In genomic region chr16:91946261-91946660, GRCm38 (mm10) we compare ENCODE assay signal across 15 mouse cellular contexts.
"Had no signal": no experiment of that assay in that cellular context is flagged by ENCODE, and none has a peak within 500 bp of the region (broad histone marks: within the 10 kb centered on the region; RNA-seq: fewer than 3 reads in every experiment).

No protein-coding gene starts in this region.

- ATAC-seq: liver, postnatal 0 days; lung, postnatal 0 days; midbrain, embryonic 13.5 days had no signal

- H3K4me2 ChIP-seq: kidney, embryonic 15.5 days; limb, embryonic 12.5 days; limb, embryonic 15.5 days; liver, embryonic 11.5 days; lung, embryonic 14.5 days; midbrain, embryonic 13.5 days had no signal

- H3K9ac ChIP-seq: kidney, embryonic 15.5 days; limb, embryonic 12.5 days; limb, embryonic 15.5 days; liver, embryonic 14.5 days; liver, postnatal 0 days; lung, embryonic 14.5 days; midbrain, embryonic 13.5 days had no signal

- H3K9me3 ChIP-seq: kidney, embryonic 15.5 days; limb, embryonic 12.5 days; limb, embryonic 15.5 days; midbrain, embryonic 13.5 days had no signal

- H3K4me3 ChIP-seq: kidney, embryonic 15.5 days; limb, embryonic 12.5 days; limb, embryonic 15.5 days; midbrain, embryonic 13.5 days had no signal

- H3K36me3 ChIP-seq: kidney, embryonic 15.5 days; limb, embryonic 12.5 days; limb, embryonic 15.5 days; midbrain, embryonic 13.5 days had no signal

- H3K27me3 ChIP-seq: kidney, embryonic 15.5 days; limb, embryonic 12.5 days; limb, embryonic 15.5 days; midbrain, embryonic 13.5 days had no signal

- H3K27ac ChIP-seq: kidney, embryonic 15.5 days; limb, embryonic 12.5 days; limb, embryonic 15.5 days; liver, embryonic 14.5 days; macrophage; midbrain, embryonic 13.5 days had no signal

- DNase-seq: kidney, adult 11 months; kidney, postnatal 14 days; kidney, postnatal 4 days; left cerebral cortex, postnatal 4 days; liver, postnatal 0 days; lung, embryonic 14.5 days; thymus, postnatal 25 days had no signal

- H3K4me1 ChIP-seq: limb, embryonic 12.5 days; limb, embryonic 15.5 days had no signal
